Mouse (Mus musculus) cerebellum, adult 11 months (tissue): Measurements from ENCODE around the gene Nacc2.

Source experiments
- DNase-seq: peaks from one replicate; pipeline ENCODE4 v3.0.0; 2022

Nacc2 gene

GRCm38 (mm10) chr2:26139034-26139544 is 16.1 kb upstream of the Nacc2 start:
- DNase-seq, result no peak

- DNase-seq, result peak; percentile 41
Measured at GRCm38 (mm10) chr2:26138252-26139033, 15.4 kb upstream of the Nacc2 start.

DNA sequence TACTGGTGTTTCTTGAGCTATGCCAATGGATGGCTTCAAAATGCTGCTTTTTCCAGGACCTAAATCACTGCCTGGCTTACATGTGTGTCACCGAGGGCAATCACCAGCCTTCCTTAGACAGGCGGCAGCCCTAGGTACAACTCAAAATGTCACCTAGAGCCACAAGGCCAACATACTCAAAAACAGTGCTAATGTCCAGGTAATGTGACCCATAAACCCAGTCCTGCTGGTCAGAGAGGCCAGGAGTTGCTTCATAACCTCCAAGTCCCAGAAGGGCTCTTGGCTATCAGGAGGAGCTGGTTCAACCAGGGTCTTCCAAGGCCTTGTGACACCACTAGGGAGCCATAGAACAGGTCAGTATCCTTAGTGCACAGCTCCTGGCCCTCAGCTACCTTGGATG is 11.6 kb upstream of the Nacc2 start:
- no peak for DNase-seq

DNA sequence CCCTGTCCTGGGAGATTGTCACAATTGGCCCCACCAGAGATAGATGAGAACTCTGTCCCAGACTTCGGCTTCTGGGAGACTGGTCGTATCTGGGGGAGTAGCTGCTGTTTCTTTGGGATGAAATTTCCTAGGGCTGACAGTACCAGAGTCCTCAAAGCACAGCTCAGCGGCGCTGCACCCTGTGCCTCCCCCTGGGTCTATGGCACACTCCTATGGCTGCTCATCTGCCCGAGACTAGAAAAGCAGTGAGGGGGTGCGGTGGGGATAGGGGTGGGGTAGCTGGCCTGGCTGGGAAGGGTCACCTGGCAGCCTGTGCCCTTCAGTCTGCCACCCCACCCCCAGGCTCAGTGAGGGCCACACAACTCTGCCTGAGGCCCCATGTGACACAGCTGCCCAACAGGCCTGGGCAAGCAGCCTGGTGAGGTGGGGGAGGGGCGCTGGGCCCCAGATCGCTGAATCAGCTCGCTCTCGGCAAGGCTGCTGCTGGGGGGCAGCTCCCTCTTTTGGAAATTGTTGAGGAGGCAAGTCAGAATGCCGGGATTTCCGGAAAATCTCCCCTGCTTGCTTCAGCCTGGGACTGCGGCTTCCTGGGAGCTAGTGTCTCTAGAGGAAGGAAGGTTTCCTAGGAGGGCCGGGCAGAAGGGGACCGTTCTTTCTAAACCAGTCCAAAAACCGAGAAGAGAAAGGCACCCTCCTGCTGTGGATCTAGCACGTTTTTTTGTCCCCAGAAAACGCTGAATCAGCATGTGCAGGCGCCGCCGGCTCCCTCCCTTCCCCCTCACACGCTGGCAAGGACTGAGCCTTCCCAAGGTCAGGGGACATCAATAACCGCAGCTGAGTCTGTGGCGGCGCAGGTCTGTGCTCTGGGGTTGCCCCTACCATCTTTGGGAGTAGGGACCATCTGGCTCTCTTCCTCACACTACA is 9.9 kb upstream of the Nacc2 start:
- DNase-seq, result peak; percentile 82

DNA sequence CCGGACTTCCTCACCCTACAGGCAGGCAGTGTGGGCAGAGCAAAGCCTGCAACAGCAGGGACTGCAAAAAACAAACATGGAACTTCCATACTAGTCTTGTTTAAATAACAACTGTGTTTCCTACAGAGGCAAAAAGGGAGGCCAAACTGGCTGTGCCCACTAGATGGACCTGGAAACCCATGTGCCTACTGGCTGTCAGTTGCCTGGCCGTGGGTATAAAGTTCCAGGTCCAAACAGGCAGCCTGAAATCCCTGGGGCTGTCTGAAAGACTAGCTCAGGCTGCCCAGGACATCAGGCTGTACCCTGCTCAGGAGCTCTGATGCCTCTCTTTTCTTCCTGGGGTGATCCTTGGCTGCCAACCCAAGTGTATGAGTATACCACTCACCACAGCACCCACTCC is 8.3 kb upstream of the Nacc2 start:
- no peak for DNase-seq

GRCm38 (mm10) chr2:26129962-26130361 is 6.9 kb upstream of the Nacc2 start:
- DNase-seq, result no peak

DNA sequence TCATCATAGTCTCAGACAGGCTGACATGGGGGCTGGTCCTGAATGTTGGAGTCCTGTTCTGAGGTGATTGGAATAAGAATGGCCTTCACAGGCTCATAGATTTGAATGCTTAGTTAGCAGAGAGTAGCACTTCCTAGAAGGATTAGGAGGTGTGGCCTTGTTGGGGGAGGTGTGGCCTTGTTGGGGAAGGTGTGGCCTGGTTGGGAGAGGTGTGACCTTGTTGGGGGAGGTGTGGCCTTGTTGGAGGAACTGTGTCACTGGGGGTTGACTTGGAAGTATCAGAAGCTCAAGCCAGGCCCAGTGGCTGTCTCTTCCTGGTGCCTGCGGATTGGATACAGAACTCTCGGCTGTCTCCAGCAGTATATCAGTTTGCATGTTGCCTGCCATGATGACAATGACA is 6.3 kb upstream of the Nacc2 start:
- no peak for DNase-seq

DNA sequence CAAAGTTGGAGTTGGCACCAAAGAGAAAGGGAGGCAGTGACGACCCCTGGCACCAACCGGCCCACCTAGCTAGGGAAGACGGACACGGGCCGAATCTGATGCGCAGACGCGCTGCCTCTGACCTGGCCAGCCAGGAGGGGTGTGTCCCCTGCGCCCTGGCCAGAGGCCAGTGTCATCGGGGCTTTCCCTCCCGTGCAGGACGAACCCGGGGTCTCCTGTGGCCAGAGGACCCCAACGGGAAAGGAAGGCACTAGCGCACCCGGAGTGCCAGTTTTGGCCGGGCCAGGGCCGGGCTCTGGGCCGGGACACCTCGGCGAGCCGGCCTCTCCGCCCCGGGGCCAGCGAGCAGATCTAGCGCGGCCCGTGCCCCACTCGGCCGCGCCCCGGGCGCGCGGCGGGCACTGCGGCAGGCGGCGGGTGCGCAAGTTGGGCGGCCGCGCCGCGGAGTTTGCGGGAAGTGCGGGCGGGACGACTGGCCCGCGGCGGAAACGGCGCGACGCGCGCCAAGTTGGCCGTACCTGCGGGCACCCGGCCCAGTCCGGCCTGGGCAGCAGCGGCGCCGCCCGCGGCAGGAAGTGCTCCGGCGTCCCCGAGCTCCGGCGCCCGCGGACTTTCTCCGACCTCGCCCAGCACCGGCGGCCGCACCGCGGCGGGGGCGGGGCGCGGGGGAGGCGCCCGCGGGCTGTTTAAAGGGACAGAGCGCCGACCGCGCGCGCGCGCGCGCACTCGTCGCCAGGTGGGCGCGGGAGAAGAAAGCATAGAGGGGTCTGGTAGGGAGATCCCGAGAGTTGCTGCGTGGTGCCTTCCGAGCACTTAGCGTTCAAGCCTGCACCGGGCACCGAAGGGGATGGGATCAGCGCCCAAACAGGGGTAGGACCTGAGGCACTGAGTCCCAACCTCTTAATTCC is 595 bp downstream of the Nacc2 start:
- peak; percentile 77 for DNase-seq

- DNase-seq, result no peak
Measured at GRCm38 (mm10) chr2:26121541-26122083, 1.4 kb downstream of the Nacc2 start.

DNA sequence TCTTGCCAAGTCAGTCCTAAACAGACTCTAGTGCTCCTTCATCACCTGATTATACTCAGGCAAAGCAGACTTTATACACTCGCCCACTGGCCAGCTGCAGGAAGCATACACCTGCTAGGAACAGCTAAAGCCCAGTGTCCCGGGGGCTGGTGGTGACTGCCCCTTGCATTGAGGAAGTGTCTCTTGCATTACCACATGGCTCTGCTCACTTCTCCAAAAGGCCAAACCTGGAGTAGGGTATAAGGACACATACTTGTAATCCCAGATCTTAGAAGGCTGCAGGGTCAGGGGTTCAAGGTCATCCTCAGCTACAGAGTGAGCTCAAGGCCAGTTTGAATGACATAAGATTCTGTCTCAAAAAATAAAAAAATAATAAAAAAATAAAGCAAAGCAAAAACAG is 3.4 kb downstream of the Nacc2 start:
- DNase-seq, result no peak

DNA sequence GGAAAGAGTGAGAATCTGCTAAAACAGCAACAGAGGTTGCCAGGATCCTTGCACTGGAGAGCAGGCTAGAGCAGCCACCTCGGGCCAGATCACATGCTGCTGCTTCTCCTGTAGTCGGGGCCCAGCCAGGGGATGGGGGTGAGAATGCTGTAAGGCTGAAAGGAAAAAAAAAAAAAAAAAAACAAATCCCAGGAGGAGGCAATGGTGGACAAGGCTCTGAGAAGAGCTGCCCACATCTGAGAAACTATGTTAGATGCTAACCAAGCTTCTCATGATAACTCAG is 3.8 kb downstream of the Nacc2 start:
- no peak for DNase-seq

DNA sequence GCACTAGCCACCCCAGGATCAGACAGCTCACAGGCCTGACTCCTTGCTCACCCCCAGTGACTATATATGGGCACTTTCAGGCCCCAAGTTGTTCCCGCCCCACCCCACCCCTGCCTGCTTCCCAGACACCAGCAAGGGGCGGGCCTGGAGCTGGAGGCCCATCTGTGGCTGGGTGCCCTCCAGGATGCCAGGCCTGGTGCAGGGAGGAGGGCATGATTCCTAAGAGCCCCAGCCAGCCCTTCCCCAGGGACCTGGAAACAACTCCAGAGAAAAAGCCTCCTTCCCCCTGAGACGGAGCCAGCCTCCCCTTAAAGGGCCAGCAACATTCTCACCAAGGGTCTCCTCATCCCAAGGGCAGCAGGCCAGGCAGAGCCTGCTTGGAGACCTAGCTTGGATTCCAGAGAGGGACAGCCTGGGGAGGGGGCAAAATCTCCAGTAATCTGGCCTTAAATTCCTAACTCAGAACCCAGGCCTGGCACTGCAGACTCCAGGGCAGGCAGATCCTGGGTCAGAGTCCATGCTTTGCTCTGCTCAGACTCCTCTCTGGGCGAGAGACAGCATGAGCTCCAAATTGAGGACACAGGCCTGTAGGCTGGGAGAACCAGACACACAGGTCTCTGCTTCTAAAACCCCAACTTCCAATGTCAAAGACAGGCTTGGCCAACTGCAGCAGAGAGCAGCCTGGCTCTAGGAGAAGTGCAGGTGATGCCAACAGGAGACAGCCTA is 4.3 kb downstream of the Nacc2 start:
- no peak for DNase-seq

GRCm38 (mm10) chr2:26117580-26117979 is 5.4 kb downstream of the Nacc2 start:
- DNase-seq, result no peak

GRCm38 (mm10) chr2:26116550-26116949 is 6.5 kb downstream of the Nacc2 start:
- DNase-seq, result no peak

DNA sequence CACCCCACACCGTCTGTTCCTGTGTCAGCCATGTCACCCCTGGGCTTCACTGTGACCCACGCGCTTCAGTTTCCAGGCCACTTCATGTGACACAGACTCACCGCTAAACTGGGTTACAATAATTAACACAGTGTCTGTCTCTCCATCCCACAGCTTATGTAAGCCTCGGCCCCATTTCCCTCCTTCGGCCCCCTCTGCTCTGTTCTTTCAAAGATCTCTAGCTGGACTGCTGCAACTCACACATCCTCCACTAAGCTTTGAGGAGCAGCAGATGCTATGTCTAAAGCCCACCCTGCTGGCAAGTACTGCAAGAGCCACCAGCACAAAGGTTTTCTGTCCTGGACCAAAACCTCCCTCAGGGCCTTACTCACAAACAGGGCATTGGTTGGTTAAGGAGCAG is 7.8 kb downstream of the Nacc2 start:
- DNase-seq, result no peak

DNA sequence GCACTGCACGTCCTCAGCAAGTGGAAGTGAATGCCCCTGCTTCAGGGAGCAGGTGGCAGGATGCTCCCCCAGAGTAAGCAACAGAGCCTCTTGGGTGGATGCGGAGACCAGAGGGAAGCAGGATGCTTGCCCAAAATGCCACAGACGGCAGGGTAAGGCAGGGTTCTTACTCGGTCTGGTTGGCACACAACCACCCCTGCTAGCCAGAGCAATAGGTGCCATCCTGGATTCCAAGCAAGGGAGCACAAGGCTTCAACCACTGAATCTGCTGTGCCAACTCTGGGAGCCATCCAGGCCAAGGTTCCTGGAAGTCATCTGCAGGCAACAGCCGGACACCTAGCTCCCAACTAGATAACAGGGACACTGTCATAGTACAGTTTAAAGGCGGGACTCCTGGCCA is 14.8 kb downstream of the Nacc2 start:
- no peak for DNase-seq

- no peak for DNase-seq
Measured at GRCm38 (mm10) chr2:26107011-26107410, 16.0 kb downstream of the Nacc2 start.

- DNase-seq, result no peak
Measured at GRCm38 (mm10) chr2:26106233-26106632, 16.8 kb downstream of the Nacc2 start.

DNA sequence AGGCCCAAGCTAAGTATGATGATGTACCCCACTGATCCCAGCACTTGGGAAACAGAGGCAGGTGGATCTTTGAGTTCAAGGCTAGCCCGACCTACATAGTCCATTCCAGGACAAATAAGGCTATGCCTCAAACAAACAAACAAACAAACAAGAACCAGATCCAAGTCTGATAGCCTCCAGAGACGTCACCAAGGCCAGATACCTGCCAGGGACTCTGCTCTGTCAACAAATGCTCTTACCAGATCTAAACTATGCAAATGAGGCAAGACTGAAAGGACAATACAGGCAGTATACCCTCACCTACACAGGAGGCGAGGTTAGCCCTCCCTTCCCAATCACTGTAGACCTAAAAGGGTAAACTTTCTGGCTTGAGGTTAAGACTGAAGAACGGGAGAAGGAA is 22.7 kb downstream of the Nacc2 start:
- DNase-seq, result no peak

GRCm38 (mm10) chr2:26099851-26100250 is 23.2 kb downstream of the Nacc2 start:
- DNase-seq, result no peak

DNA sequence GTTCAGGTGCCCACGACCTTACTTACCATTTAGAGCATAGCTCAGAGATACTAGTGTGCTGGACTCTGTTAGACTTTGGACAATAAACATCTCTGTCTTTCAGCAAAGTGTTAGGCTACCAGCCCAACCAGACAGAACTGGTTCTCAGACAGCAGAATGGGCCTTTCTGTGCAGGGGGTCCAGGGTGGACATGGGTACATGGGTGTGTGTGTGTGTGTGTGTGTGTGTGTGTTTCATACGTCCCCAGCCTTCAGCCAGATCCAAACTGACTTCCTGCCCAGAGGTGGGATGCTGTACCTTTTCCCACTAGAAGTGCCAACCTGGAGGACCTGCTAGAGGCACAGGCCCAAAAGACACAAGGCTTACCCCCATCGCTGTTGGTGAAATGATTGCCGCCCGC is 23.8 kb downstream of the Nacc2 start:
- no peak for DNase-seq

DNA sequence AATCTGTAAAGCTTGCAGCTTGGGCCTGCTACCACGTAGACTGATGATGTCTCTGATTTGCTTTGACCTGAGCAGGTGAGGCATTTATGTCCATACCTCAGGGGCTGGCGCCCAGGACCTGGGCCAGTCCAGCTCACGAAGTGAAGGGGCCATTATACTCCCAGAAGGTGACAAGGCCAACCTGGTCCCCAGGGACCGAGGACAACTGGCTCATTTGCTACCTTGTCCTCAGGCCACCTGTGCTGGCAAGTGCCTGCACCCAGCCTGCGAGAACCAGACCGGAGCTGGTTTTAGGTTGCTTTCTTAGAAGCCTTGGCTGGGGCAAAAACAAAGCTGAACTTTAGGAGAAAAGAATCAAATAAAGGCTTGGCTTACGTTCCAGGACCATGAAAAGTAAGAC is 29.1 kb downstream of the Nacc2 start:
- no peak for DNase-seq
